Mouse (Mus musculus) urinary bladder, postnatal 10 days (tissue): ENCODE measurements around the gene Gse1.

Experiments used
- DNase-seq: peaks from one replicate; pipeline ENCODE4 v3.0.0; 2022; ENCODE audit warnings: low spot score

The Gse1 gene

DNA sequence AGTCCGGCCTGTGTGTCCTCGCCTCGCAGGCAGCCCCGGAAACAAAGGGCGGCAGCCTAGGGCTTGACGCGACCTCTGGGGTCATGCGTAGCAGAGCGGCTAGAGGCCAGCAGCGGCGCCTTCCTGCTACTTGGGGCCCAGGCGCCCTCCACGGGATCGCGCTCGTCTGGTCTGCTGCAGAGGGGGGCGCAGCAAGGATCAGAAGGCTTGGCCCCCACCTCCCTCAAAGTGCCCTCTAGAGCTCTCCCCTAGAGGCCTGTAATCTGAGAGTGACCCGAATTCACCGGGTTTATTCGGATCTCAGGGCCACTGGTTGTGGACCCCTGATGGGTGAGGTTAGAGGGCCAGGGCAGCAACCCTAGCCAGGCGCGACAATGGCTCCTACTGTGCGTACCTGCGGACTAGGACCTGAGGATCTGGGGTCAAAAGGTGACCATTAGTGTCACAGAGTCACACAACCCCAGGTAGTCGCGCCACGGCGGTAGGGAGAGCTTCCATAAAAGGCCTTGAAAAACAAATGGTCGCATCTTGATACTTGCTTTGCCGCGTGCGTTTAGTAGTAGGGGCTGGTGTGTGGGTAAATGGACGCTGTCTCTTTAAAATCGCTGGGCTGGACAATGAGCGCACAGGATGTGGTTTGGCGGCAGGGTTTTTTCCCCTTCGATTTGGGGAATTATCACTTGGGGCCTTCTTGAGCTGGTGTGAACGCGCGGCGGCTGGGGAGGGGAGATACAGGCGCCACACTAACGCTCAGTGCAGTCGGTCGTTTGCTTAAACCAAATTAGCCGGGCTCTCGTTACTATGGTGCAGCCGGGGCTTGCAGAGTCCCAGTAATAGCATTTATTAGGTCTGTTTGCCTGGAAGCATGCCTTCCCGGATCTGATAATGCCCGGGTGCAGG is 258.5 kb downstream of the Gse1 start:
- DNase-seq = no peak

DNA sequence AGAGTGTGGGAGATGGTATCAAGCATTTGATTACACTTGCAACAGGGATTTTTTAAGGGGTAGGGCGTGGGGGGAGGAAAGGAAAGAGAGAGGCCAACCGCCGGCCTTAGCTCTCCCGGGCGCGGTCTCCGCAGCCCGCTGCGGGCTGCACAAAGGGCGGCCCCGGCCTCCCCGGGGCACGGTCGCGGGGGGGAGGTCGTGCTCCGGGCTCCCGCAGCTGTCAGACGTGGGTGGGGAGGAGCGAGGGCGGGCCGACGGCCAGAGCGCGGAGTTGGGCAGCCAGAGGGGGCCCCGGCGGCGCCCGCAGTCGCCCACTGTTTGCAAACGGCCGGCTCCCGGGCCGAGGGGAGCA is 259.1 kb downstream of the Gse1 start:
- no peak for DNase-seq

DNA sequence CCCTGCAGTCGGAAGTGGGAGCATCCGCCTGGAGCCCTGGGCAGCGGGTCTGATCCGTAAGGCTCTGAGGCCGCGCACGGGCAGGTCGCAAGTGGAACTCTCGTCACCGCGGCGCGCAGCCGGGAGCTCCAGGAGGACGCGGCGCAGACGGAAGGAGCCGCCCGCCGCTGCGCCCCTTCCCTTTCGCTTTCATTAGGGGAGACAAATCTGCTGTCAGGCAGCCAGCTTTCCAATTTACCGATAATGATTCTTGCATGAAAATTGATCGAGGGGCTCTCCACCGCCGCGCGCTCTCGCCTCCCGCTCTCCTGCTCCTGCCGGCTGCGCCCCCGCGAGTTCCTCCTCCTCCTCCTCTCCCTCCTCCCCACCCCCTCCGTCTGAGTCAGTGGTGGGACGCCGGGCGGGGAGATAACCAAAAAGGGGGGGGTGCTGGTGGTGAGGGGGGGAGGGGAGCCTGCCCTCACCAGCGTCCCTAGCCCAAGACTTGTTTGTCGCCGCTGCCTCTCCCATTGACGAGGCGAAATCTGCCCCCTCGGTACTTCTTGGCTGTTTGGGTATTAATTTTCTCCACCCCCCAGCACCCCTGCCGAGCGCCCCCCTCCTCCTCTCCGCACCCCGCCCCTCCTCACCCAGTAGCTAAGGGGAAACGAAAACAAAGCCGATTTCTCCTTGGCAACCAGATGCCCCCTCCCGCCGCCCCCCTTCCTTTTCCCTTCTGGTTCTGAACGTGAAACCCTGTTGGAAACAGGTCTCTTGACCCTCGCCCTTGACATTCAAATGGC is 259.7 kb downstream of the Gse1 start:
- DNase-seq = no peak

DNA sequence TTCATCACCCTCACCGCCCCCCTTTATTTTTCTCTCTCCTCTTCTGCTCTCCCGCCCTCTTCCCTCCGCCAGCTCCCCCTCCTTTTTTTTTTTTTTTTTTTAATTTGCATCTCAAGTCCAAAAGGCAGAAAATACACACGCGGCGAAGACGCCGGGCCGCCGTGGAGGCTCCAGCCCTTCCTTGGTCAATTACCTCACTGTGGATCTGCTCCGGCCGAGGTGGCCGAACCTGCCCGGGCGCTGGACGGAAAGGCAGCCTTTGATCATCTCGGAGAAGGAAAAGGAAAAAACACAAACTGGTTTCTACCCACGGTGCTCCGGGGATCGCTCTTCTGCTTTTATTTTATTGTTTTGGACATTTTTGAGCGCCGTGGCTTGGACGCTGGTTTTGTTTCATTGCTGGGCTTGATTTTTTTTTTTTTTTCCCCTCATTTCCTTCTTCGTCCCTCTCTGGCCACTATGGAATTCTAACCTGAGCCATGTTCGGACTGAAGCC is 260.4 kb downstream of the Gse1 start:
- DNase-seq = no peak

DNA sequence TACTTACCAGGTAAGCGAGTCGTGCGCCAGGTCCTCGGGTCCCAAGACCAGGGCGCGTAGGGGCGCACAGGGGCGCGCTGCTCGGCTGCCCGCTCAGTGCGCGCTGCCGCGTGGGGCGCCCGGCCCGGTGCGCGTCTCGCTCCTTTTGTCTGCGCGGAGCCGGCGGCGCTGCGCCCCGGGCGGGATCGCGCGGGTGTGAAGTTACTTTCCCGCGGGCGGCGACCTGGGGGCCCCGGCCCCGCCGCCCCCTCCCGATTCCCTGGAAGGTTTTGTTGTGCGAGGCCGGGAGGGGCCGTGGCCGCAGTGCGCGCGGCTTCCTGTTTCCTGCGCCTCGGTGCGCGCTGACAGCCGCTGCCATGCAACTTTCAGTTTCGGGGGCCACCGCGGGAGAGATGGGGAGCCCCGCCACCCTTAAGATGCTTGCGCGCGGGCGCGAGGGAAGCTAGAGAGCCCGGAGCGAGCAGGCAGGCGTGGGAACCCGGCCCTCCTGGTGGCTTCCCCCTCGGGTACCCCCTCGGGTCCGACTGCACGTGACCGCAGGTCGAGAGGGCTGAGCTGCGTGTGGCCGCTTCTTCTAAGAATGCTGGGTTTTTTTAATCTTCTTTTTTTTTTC is 261.0 kb downstream of the Gse1 start:
- DNase-seq = no peak

DNA sequence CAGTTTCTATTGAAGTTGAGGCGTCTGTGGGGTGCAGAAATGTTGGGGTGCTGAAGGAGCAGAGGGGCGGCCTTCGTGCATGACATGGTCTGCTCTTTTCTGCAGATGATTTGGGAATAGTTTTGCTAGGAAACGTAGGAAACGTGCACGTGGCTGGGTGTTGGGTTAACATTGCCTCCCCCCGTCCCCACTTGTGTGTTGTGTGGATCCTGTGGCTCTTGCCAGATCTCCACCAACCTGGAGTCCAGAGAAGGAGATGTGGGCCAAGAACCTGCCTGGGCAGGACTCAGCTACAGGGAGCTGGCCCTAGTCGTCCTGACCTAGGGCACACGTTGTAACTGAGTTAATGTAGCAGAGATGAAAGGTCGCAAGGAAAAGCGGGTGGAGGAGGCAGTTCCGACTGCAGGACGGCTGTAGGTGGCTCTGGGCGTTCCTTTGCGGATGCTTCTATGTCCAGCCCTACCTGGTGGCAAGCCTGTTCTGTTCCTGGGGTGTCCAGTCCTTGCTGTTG is 261.6 kb downstream of the Gse1 start:
- DNase-seq = no peak

DNA sequence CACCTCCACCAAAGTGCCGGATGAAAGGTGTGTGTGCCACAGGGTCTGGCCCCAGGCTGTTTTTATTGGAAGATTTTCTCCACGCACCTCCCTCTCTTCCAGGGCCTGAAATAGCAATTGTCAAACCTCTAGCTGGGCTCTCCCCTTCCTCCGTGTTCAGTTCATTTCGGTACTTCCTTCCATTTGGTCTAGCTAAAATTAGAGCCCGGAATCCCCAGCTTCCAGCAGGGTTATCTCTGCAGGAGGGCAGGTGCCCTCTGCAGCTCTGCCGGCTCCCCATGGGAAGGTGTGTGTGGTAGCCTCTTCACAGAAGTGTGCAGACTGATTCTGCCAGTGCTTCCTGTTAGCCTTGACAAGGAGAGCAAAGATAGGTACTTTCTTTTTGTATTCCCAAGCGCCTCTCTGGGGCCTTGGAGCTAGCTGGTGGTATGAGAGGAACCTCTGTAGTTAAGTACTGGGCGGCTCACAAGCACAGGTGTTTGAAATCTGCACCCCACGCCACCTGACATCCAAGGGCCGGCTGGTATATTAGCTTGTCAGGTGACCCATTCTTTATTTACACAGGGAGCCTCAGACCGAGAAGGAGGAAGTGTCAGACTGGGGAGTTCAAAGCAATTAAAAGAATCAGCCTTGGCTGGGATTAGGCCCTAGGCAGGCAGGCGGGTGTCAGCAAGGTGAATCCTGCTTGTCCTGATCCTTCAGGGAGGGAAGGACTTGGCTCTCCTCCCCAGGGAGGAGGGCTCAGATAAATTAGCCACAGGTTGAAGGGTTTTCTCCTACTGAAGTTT is 262.3 kb downstream of the Gse1 start:
- DNase-seq = no peak

DNA sequence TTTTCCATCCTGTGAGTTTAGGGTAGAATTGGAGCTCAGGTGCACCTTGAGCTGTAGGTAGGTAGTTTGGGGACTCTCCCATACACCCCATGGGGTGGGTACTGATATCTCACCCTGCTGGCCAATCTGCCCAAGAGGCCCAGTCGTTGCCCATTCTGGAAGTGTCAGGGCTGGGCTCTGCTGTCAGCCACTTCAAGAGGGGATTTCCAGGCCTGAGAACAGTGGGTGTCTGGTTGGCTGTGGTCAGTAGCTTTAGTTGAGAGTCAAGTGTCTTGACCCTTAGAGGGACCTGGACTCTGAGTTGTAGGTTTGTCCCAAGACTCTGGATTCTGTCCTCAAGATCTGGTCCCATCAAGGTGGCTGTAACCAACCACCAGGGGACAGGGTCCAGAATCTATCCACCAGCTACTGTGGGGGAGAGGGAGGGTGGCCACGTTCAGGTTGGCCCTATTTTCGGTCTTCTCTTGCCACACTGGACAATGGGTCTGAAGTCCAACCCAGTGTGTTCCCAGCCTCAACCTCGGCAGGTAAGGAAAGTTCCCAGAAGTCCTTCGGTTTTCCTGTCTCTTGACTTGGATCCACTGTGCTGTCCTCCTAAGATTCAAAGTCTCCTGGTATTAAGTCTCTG is 263.0 kb downstream of the Gse1 start:
- no peak for DNase-seq

DNA sequence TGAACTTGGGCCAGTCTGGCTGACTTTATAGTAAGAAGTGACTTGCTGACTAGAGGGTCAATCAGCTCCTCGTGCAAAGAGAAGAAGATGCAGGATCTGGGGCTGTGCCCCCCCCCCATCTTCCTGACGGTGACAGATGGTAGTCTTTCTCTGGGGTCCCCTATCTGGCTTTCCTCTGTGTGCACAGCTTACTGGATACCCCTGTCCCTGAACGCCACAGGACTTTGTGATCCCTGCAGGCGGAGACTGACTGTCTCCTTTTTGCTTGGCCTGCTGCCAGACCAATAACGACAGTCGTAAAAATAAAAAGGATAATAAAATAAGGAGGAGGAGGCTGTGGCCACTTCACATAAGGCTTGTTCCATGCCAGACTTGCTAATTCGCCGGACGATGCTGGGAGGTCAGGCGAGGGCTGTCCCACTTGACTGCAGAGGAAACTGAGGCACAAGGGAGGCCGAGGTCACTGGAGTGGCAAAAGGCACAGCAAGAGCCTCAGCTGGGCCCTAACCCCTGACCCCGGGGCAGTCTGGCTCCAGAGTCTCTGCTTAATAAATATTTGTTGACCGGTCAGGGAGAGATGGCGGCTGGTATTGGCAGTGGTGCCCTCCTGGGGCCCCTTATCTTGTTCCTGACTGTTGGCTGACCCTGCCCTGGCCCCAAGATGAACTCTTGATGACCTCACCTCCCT is 264.1 kb downstream of the Gse1 start:
- DNase-seq = no peak

DNA sequence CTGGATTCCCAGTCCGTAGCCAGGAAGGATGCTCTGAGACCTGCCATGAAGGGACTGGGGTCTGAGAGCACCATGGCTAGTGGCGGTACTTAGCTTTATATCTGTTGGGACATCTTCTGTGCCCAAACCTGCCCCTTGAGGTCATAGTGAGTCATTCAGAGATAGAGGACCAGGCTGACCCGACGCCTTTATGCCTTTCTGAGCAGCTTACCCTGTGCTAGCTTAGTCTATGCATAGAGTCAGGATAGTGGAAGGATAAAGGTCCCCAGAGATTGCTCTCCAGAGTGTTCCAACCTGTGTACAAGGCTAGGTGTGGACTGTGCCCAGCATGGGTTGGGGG is 264.6 kb downstream of the Gse1 start:
- DNase-seq = no peak

DNA sequence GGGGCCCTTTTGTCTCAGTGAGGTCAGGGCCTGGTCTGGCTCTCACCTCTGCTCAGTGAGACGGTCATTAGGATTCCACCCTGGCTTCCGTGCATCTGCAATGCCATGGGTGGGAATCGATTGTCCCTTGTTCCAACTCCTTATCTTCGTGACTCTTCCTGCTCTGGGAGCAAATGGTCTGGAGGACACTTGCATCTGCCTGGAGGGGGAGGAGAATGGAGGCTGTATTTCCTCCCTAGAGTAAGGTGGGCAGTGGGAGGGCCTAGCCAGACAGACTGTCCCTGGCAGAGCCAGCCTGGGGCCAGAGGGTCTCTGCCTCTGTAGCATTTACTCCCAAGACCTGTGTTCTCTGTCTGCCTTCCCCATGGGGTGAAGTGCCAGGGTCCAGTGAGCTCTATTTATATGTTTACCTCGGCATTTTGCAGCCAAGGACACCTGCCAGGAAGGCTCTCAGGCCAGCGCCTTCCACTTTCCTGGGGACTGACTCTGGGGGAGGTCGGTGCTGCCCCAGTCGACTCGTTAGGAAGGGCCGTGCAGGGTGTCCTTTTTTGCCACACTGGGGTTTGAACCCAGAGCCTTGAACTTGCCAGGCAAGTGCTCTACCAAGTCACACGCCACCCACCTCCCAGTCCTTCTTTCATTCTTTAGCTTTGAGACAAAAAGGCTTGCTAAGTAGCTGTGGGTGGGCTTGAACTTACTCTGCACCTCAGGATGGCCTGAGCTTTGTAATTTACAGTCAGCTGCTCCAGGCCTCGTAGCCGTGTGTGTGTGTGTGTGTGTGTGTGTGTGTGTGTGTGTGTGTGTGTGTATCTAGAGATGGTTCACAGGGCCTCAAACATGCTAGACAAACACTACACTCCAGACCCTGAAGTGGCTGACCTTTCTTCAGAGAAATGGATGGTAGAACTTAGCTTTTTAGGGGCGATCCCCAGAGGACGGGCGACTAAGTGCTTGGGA is 265.5 kb downstream of the Gse1 start:
- DNase-seq = no peak

DNA sequence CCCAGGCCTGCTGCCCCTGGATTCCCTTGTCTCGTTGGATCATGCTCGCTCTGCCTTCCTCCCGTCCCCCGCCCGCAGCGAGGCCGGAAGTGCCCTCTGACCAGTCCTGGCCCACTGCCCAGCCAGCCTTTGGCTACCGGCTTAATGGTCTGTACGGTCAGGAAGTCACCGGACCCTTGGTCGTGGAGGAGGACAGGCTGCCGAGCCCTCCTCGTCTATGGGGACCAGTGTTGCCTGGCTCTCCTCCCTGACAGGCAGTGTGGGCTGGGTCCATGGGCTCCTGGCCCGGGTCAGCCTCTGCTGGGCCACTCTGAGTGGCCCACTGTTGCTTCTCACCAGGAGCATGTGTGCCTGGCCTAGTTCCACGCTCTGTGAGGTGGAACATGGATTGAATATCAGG is 266.6 kb downstream of the Gse1 start:
- DNase-seq = no peak

DNA sequence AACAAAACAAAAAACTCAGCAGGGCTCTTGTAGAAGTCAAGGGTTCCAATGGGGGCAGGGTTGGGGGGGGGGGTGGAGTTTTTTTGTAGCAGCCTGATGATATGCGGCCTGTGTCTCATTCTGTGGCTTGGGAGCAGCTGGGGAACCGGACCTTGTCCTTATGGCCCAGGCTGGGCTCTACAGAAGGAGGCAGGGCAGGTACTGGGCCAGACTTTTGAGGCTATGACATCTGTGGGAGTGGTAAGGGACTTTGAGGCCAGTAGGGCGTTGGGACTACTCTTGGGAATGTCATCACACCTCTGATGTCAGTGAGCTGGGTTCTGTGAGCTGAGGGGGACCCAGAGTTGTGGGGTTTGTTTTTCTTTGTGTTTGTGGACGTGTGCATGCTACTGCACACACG is 267.2 kb downstream of the Gse1 start:
- DNase-seq = no peak

DNA sequence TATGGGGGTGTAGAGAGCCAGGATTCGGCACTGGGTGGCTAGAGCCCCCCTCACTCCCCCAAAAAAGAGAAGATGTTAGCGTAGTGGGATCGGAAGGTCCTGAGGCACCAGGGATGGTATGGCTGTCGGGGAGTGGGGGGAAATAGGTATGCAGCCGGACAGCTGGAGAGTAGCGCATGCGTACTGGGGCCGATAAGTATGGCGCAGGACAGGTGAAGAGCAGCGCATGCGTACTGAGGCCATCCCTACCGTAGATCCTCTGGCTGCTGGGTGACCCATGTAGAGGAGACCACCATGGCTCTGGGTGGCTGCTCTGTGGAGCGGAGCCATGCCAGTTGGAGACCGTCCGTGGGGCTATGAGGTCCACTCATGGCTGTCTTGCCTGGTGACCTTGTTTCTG is 268.2 kb downstream of the Gse1 start:
- no peak for DNase-seq

DNA sequence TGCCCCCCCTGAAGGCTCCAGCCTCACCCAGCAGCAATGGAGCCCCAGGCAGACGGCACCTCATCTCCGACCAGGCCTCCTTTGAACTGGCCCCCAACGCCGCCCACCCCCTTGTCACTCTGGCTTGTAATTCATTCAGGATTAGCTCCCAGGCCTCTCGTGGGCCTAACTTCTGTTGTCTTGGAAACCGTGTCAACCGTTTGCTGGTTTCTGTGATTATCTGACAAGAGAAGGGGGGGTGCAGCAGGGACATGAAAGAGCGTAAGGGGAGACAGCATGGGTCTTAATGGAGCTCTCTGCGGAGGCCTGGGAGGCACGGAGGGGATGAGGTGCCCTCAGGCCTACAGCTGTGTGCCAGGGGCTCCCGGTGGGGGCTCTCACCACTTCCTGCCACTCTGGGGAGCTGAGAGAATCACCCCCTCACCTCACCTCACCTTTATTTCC is 269.3 kb downstream of the Gse1 start:
- no peak for DNase-seq

DNA sequence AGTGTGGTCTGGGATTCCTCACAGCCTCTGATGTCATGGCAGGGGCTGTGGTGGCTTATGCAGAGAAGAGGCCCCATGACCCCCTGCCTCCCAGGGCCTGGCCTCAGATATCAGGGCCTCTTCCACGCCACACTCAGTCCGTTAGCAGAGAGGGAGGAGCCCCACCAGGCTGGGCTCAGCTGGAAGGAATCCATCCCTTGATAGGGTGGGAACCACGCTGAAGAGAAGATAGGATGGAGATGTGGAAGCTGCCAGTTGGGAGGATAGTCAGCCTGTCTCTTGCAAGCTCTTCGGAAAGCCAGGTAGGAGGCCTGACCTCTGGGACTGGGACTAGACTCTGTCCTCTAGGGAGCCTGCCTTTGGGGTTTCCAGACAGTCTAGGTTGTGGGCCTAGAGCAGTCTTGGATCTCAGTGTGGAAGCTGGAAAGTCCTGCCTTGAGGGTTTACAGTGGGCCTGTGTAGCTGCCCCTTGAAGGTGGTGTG is 270.1 kb downstream of the Gse1 start:
- no peak for DNase-seq

DNA sequence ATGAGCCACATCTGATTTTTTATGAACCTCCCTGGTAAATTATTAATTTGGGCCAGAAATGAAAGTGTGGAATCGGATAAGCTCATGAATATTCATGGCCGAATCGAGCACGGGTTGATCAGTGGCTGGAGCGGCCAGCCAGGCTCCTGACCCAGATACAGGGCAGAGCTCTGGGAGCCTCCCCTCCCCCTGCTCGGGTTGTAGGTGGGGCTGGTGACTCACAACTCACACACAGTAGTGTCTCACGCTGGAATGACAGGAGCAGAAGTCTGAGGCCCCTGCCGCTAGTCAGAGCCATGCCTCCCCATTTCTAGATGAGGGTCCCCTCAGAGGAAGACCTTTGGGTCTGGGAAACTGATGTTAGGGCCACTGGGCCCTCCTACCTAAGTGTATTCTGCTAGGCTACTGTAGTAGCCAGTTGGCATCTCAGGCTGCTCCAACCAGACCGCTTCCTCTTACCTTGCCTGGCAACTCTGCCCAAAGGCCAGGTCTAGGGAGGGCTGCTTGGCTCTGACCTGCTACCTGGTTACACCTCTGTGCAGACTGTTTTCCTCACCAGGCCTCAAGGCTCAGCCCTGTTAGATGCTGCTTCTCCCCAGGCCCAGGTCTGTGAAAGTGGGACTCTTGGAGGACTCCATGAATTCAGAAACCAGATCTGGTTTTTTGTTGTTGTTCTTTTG is 270.8 kb downstream of the Gse1 start:
- DNase-seq = no peak

DNA sequence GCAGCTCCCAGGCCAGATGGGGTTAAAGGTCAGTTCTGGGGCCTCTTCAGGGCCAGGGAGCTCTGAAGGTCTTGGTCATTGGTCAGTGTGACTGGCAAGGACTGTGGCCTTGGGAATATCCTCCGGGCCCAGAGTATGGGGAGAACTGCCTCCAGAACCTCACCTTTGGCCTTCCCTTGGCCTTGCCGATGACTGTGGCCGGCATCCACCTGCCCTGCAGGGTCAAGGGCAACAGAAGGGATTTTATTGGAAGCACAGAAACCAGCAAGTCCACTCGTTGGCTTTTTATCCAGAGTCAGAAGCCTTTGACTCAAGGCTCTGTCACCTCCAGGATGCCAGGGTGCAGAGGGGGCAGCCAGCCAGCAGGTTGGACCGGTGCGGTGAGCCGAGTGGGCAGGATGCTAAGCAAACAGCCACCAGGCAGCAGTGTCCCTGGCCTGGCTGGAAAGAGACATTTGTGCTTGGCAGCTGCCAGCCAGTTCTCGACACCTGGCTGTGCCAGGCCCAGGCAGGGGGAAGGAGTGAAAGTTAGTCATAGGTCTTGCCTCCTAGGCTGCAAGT is 272.5 kb downstream of the Gse1 start:
- no peak for DNase-seq

DNA sequence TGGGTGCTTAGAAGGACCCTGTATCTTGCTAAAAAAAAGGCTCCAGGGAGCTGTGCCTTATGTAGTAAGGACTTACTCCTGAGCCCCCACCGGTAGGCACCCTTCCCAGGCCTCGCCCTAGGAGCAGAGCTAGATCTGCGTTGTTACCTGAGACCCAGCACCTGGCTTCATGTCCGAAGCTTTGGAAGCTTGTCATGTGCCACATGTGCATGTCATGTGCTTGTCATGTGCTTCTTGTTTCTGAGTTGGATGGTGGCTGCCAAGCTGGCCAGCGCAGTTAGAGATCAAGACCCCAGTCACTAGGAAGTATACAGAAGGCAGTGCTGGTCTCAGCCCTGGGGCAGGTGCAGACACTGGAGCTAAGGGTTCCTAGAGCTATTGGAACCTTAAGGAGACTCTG is 273.2 kb downstream of the Gse1 start:
- no peak for DNase-seq
